Mouse (Mus musculus): Measurements from ENCODE around the gene Gpr137b. TPM values are rescaled to one million over a fixed set of nuclear protein-coding genes. Genes with fewer than 3 reads are reported as not detected.
"Not testable (repeated sequence)": the region's sequence is repeated elsewhere in the genome, so short reads cannot be mapped to it uniquely, and the experiment has no call there.

Gene Gpr137b
- total RNA-seq (2014; rRNA removed; ENCODE audit: low replicate concordance) (5.2 and 6.2 TPM in 2 replicates), polyA plus RNA-seq (2015; fragmentation: Nextera tagmentation; extraction: Ambion mirVana) (5.8 and 6.1 TPM in 2 replicates)

DNA sequence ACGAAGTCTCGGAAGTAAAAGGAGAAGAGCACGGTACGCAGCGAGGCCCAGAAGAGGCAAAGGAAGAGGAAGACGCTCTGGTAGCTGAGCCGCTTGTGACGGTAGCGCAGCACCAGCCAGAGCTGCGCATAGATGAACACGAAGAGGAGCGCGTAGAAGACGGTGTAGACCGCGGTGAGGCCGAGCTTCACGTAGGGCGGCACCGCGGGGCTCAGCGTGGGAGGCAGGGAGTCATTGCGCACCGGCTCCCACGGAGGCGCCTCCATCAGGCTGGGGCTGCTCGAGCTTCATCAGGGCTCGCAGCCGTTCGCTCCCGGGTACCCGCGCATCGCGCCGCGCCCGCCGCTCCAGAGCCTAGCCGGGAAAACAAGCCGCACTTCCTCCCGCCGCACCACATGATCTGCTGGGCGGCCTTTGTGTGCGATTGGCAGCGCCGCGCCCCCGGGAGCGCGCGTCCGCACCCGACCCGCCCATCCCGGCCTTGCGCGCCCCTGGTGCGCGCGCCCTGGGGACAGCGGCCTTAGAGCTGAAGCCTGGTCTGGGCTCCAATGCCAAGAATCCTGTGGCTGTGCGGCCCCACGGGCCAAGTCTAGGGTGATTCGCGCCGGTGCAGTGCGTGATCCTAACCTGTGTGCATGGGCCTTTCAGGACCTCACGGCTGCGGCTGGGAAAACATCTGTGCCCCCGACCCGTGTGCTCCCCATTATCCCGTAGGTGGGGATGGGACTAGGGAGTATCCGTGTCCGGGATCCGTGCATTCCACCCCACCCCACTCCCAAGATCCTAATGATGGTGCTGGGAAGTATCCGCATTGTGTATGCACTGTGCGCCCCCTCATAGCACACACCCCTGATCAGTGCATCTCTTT is at the start of gene Gpr137b:
Gene Gpr137b (minus strand): TSS at position 787 of the 868 bp plus-strand sequence.
- ATAC-seq (ENCODE audit: insufficient read depth, low read depth) = peak; percentile 84
- not testable (repeated sequence) for DNase-seq (ENCODE audit: low spot score); H3K36me3 ChIP-seq (replicated peaks; ENCODE audit: control insufficient read depth, insufficient read depth, low read length); H3K27ac ChIP-seq (ENCODE audit: low read depth); H3K27me3 ChIP-seq (ENCODE audit: control insufficient read depth, insufficient read depth, low read length); H3K9ac ChIP-seq (replicated peaks; ENCODE audit: low read depth, low read length); H3K4me1 ChIP-seq (ENCODE audit: control insufficient read depth, insufficient read depth); H3K9me3 ChIP-seq (replicated peaks; ENCODE audit: control insufficient read depth, low read length)
- under 1% methylated on average over 35 of the region's 78 CpGs for WGBS
- H3K4me3 ChIP-seq (ENCODE audit: low read depth, low read length) = peak within 1 kb of the TSS; percentile 43
- H3K4me2 ChIP-seq (ENCODE audit: low read depth, low read length) = peak within 1 kb of the TSS; percentile 61

GRCm38 (mm10) chr13:13438112-13438953 is 44.5 kb upstream of the Gpr137b start:
- not testable (repeated sequence) for H3K36me3 ChIP-seq (replicated peaks; ENCODE audit: control insufficient read depth, insufficient read depth, low read length); H3K27me3 ChIP-seq (ENCODE audit: control insufficient read depth, insufficient read depth, low read length); DNase-seq (ENCODE audit: low spot score); H3K27ac ChIP-seq (ENCODE audit: low read depth); H3K9me3 ChIP-seq (replicated peaks; ENCODE audit: control insufficient read depth, low read length); H3K4me1 ChIP-seq (ENCODE audit: control insufficient read depth, insufficient read depth); H3K9ac ChIP-seq (replicated peaks; ENCODE audit: low read depth, low read length)
- Histone ChIP-seq H3K4me3 (ENCODE audit: low read depth, low read length) (peak overlapping the region; percentile 35), H3K4me2 (ENCODE audit: low read depth, low read length) (peak overlapping the region; percentile 36)
- under 1% methylated on average over 14 of the region's 28 CpGs for WGBS
- ATAC-seq (ENCODE audit: insufficient read depth, low read depth) = peak; percentile 66

GRCm38 (mm10) chr13:13437460-13438015 is 43.7 kb upstream of the Gpr137b start, which contains the start of gene Nid1:
Nid1 (plus strand) TSS chr13:13437551.
- Histone ChIP-seq H3K4me3 (ENCODE audit: low read depth, low read length) (peak within 1 kb of the TSS; percentile 35), H3K4me2 (ENCODE audit: low read depth, low read length) (peak within 1 kb of the TSS; percentile 42), H3K27ac (ENCODE audit: low read depth) (0 out of 2 replicates have a peak within 1 kb of the TSS, but pooled peaks have one; percentile 53)
- WGBS = 3% methylated on average over 20 of the region's 39 CpGs
- not testable (repeated sequence) for DNase-seq (ENCODE audit: low spot score); H3K9me3 ChIP-seq (replicated peaks; ENCODE audit: control insufficient read depth, low read length); H3K4me1 ChIP-seq (ENCODE audit: control insufficient read depth, insufficient read depth); H3K27me3 ChIP-seq (ENCODE audit: control insufficient read depth, insufficient read depth, low read length); H3K9ac ChIP-seq (replicated peaks; ENCODE audit: low read depth, low read length); H3K36me3 ChIP-seq (replicated peaks; ENCODE audit: control insufficient read depth, insufficient read depth, low read length)
- ATAC-seq (ENCODE audit: insufficient read depth, low read depth) = peak; percentile 69

DNA sequence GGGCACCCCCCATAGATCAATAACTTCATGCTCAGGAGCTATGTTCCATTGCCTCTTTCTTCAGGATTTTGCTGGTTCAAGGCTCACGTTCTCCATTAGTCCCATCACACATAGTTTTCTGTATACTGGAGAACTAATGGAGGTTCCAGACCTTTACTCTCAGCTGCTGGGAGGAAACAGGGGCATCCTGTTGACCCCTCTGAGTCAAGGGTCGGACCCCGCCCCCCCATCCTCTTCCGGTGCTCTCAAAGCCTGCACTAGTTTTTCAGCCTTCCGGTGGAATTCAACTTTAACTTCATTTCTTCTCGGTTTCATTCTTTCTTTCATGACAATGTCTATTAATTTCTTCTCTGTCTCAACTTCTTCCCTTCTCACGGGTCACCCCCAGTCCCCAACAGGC is 42.3 kb upstream of the Gpr137b start:
- 75% methylated on average over 3 of the region's 7 CpGs for WGBS
- not testable (repeated sequence) for H3K9ac ChIP-seq (replicated peaks; ENCODE audit: low read depth, low read length); H3K27me3 ChIP-seq (ENCODE audit: control insufficient read depth, insufficient read depth, low read length); H3K4me1 ChIP-seq (ENCODE audit: control insufficient read depth, insufficient read depth); H3K4me2 ChIP-seq (ENCODE audit: low read depth, low read length); ATAC-seq (ENCODE audit: insufficient read depth, low read depth); H3K36me3 ChIP-seq (replicated peaks; ENCODE audit: control insufficient read depth, insufficient read depth, low read length); H3K9me3 ChIP-seq (replicated peaks; ENCODE audit: control insufficient read depth, low read length); H3K4me3 ChIP-seq (ENCODE audit: low read depth, low read length); H3K27ac ChIP-seq (ENCODE audit: low read depth); DNase-seq (ENCODE audit: low spot score)

GRCm38 (mm10) chr13:13423301-13423700 is 29.5 kb upstream of the Gpr137b start:
- not testable (repeated sequence) for H3K27me3 ChIP-seq (ENCODE audit: control insufficient read depth, insufficient read depth, low read length); ATAC-seq (ENCODE audit: insufficient read depth, low read depth)

DNA sequence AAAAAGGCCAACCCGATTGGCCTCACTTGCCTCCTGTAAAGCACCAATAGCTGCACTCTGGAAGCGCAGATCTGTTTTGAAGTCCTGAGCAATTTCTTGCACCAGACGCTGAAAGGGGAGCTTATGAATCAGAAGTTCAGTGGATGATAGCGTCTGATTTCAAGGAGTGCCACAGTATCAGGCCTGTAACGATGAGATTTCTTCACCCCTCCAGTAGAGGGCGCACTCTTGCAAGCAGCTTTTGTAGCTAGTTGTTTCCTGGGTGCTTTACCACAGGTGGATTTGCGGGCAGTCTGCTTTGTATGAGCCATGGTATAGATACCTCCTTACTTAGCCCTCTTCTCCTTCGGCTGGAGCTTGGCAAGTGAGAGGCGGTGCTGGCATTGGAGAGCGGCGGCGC is 25.0 kb upstream of the Gpr137b start:
- not testable (repeated sequence) for H3K4me2 ChIP-seq (ENCODE audit: low read depth, low read length); H3K36me3 ChIP-seq (replicated peaks; ENCODE audit: control insufficient read depth, insufficient read depth, low read length); DNase-seq (ENCODE audit: low spot score); H3K4me1 ChIP-seq (ENCODE audit: control insufficient read depth, insufficient read depth); ATAC-seq (ENCODE audit: insufficient read depth, low read depth); H3K4me3 ChIP-seq (ENCODE audit: low read depth, low read length); H3K27ac ChIP-seq (ENCODE audit: low read depth); H3K9me3 ChIP-seq (replicated peaks; ENCODE audit: control insufficient read depth, low read length); H3K9ac ChIP-seq (replicated peaks; ENCODE audit: low read depth, low read length); H3K27me3 ChIP-seq (ENCODE audit: control insufficient read depth, insufficient read depth, low read length)
- WGBS = 86% methylated on average over 6 of the region's 12 CpGs

More at GRCm38 (mm10) chr13:13423301-13423700, 29.5 kb upstream of the Gpr137b start:
- H3K9ac ChIP-seq (replicated peaks; ENCODE audit: low read depth, low read length); H3K4me1 ChIP-seq (ENCODE audit: control insufficient read depth, insufficient read depth); DNase-seq (ENCODE audit: low spot score); H3K27ac ChIP-seq (ENCODE audit: low read depth); H3K4me2 ChIP-seq (ENCODE audit: low read depth, low read length); H3K36me3 ChIP-seq (replicated peaks; ENCODE audit: control insufficient read depth, insufficient read depth, low read length); H3K9me3 ChIP-seq (replicated peaks; ENCODE audit: control insufficient read depth, low read length); H3K4me3 ChIP-seq (ENCODE audit: low read depth, low read length): not testable (repeated sequence)
- WGBS = 30% methylated on average over 1 of the region's 5 CpGs

DNA sequence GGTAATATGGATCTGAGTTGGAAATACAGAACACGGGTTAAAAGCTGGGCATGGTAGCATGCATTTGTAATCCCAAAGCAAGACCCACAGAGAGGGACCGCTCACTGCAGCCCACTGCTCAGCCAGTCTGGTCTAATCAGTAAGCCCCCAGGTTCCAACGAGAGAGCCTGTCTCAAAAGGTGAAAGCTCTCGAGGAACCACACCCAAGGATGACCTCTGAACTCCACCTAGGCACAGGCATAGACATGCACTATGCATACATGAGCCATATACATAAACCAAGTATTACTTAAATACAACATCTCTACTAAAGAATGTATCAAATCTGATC is 22.2 kb upstream of the Gpr137b start:
- 78% methylated on average over 2 of the region's 4 CpGs for WGBS
- not testable (repeated sequence) for H3K4me3 ChIP-seq (ENCODE audit: low read depth, low read length); ATAC-seq (ENCODE audit: insufficient read depth, low read depth); H3K9me3 ChIP-seq (replicated peaks; ENCODE audit: control insufficient read depth, low read length); H3K4me2 ChIP-seq (ENCODE audit: low read depth, low read length); H3K9ac ChIP-seq (replicated peaks; ENCODE audit: low read depth, low read length); H3K4me1 ChIP-seq (ENCODE audit: control insufficient read depth, insufficient read depth); H3K36me3 ChIP-seq (replicated peaks; ENCODE audit: control insufficient read depth, insufficient read depth, low read length); DNase-seq (ENCODE audit: low spot score); H3K27me3 ChIP-seq (ENCODE audit: control insufficient read depth, insufficient read depth, low read length); H3K27ac ChIP-seq (ENCODE audit: low read depth)
